Mouse (Mus musculus) testis, adult 2 months (tissue): Measurements from ENCODE around the gene Tmem184c.

ENCODE experiments used
- CTCF ChIP-seq: fragments of 200-500 bp; IDR thresholded peaks from 2 replicates; pipeline ENCODE4 v1.5.1; 2012; ENCODE audit warnings: low read depth, mild to moderate bottlenecking, inconsistent platforms, low read length, moderate library complexity; ENCODE audit not compliant: control insufficient read depth, insufficient read depth, insufficient replicate concordance
- POLR2A ChIP-seq: fragments of 200-500 bp; IDR thresholded peaks from 2 replicates; pipeline ENCODE4 v1.6.1; 2012; ENCODE audit warnings: low read depth, mild to moderate bottlenecking, inconsistent platforms, low read length, moderate library complexity; ENCODE audit not compliant: control insufficient read depth

DNA sequence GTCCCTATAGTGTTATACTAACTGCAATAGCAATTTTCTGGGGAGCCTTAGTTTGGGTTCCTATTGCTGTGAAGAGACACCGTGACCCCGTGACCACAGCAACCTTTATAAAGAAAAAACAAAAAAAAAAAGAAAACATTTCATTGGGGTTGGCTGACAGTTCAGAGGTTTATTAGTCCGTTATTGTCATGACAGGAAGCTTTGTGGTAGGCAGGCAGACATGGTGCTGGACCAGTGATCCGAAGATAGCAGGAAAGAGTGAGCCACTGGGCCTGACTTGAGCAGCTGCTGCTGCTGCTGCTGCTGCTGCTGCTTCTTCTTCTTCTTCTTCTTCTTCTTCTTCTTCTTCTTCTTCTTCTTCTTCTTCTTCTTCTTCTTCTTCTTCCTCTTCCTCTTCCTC lies 26.3 kb downstream of the Tmem184c start:
- TF ChIP-seq CTCF = no peak
- no peak for TF ChIP-seq POLR2A
